Mouse (Mus musculus): ENCODE results near the gene Gm45213. TPM values are rescaled to one million over a fixed set of nuclear protein-coding genes. Genes with fewer than 3 reads are reported as not detected.
A peak's percentile ranks its signal among the peaks of the same experiment; 100 is the strongest.
"Not testable (repeated sequence)": the region's sequence is repeated elsewhere in the genome, so short reads cannot be mapped to it uniquely, and the experiment has no call there.

Gene Gm45213
- total and polyA plus RNA-seq, 2 experiments from 2014 or later = not detected

DNA sequence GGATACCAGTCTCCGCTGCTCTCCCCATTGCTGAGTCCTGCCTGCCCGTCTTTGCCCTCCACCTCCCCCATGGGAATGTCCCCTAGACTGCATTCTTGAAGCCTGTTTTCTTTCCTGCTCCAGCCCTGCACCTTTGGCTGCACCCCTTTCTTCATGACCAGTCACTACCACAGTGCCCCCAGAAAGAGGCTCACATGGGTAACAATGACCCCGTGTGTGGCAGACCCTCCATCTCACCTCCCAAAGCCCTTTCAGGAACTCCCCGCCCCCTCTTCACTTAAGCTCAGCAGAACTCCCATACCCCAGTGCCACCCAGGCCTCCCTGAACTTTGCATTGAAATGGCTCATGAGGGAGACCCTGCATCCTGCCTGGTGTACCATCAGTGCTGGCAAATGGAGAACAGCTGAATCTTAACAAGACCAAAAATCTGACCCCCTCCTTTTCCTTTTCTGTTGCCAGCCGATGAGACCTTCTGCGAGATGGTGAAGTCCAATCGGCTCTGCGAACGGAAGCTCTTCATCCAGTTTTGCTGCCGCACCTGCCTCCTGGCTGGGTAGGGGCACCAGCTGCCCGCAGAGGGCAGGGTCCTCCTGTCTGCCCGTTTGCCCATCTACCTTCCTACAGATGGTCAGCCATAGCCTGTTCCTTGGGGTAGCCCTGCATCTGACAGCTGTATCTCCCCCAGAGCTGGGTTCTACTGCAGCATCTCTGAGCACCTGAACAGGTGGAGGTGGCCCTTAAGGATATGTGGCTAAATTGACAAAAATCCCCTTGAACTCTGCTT is 5.2 kb downstream of the Gm45213 start:
- no peaks in the 10 kb centered on the region for H3K36me3 ChIP-seq (ENCODE audit: insufficient read depth, low read length)
- no peak overlapping the region for H3K4me3 ChIP-seq (ENCODE audit: low read length)
- ATAC-seq (no peak), DNase-seq (ENCODE audit: low spot score) (no peak)
- H3K9me3 ChIP-seq (ENCODE audit: low read length) = no peaks in the 10 kb centered on the region
- TF ChIP-seq CTCF (IDR thresholded peaks at IDR 0.05; ENCODE audit: low read depth) = no peak
- WGBS = 82% methylated on average over 12 of the region's 12 CpGs
- no peak overlapping the region for H3K27ac ChIP-seq
- peaks cover 13% of the 10 kb centered on the region for H3K4me1 ChIP-seq (ENCODE audit: insufficient read depth, low read length)
- no peak overlapping the region for H3K4me2 ChIP-seq (ENCODE audit: low read depth, low read length)
- no peaks in the 10 kb centered on the region for H3K27me3 ChIP-seq (ENCODE audit: insufficient read depth, low read length)
- no peak overlapping the region for H3K9ac ChIP-seq (replicated peaks; ENCODE audit: low read length)

- Histone ChIP-seq H3K4me1 (ENCODE audit: insufficient read depth, low read length) (no peaks in the 10 kb centered on the region), H3K4me3 (ENCODE audit: low read length) (no peak overlapping the region), H3K9me3 (ENCODE audit: low read length) (no peaks in the 10 kb centered on the region), H3K27ac (no peak overlapping the region), H3K4me2 (ENCODE audit: low read depth, low read length) (no peak overlapping the region), H3K36me3 (ENCODE audit: insufficient read depth, low read length) (no peaks in the 10 kb centered on the region), H3K9ac (replicated peaks; ENCODE audit: low read length) (no peak overlapping the region), H3K27me3 (ENCODE audit: insufficient read depth, low read length) (no peaks in the 10 kb centered on the region)
- ATAC-seq (no peak), DNase-seq (ENCODE audit: low spot score) (no peak)
- TF ChIP-seq CTCF (IDR thresholded peaks at IDR 0.05; ENCODE audit: low read depth) = no peak
- 94% methylated on average over 4 of the region's 4 CpGs for WGBS
These were observed 10.6 kb downstream of the Gm45213 start for GRCm38 (mm10) chr7:66053946-66054483.

DNA sequence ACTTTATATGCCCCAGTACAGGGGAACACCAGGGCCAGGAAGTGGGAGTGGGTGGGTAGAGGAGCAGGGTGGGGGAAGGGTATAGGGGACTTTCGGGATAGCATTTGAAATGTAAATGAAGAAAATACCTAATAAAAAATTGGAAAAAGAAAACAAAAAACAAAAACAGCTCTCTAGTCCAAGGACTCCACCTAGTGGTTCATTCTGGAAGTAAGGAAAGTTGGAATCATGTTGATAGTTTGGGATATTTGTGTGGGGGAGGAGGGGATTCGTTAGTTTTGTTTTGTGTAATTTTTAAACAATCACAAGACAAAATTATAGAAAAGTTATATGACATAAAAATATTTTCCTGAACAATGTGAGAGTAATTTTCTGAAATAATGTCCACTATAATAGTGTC is 12.0 kb downstream of the Gm45213 start:
- ATAC-seq = not testable (repeated sequence)
- 19% methylated on average over 2 of the region's 2 CpGs for WGBS

GRCm38 (mm10) chr7:66058703-66059102 is 15.3 kb downstream of the Gm45213 start, which contains the start of gene Snrpa1:
Gene Snrpa1 (plus strand): TSS chr7:66059003.
- no peaks in the 10 kb centered on the region for H3K27me3 ChIP-seq (ENCODE audit: insufficient read depth, low read length)
- TF ChIP-seq CTCF (IDR thresholded peaks at IDR 0.05; ENCODE audit: low read depth) = no peak
- H3K4me1 ChIP-seq (ENCODE audit: insufficient read depth, low read length) = peaks cover 12% of the 10 kb centered on the region
- DNase-seq (ENCODE audit: low spot score) = no peak
- H3K27ac ChIP-seq = no peak within 1 kb of the TSS
- no peak for ATAC-seq
- H3K9me3 ChIP-seq (ENCODE audit: low read length) = no peaks in the 10 kb centered on the region
- peaks cover 9% of the 10 kb centered on the region; the same call in 1 of the 2 replicates for H3K36me3 ChIP-seq (ENCODE audit: insufficient read depth, low read length)
- 80% methylated on average over 1 of the region's 1 CpGs for WGBS
- H3K4me2 ChIP-seq (ENCODE audit: low read depth, low read length) = peak within 1 kb of the TSS; percentile 96
- peak within 1 kb of the TSS; percentile 78; the same call in 1 of the 2 replicates for H3K9ac ChIP-seq (replicated peaks; ENCODE audit: low read length)
- peak within 1 kb of the TSS; percentile 80 for H3K4me3 ChIP-seq (ENCODE audit: low read length)

More for the DNA sequence above, 12.0 kb downstream of the Gm45213 start:
- DNase-seq (ENCODE audit: low spot score) = peak; percentile 69
- not testable (repeated sequence) for H3K4me1 ChIP-seq (ENCODE audit: insufficient read depth, low read length); H3K27me3 ChIP-seq (ENCODE audit: insufficient read depth, low read length); H3K27ac ChIP-seq; H3K36me3 ChIP-seq (ENCODE audit: insufficient read depth, low read length); H3K9ac ChIP-seq (replicated peaks; ENCODE audit: low read length); H3K9me3 ChIP-seq (ENCODE audit: low read length); H3K4me2 ChIP-seq (ENCODE audit: low read depth, low read length); H3K4me3 ChIP-seq (ENCODE audit: low read length)
- peak; percentile 76 for TF ChIP-seq CTCF (IDR thresholded peaks at IDR 0.05; ENCODE audit: low read depth)

GRCm38 (mm10) chr7:66060066-66060956 is 16.9 kb downstream of the Gm45213 start:
- peak; percentile 96 for ATAC-seq
- TF ChIP-seq CTCF (IDR thresholded peaks at IDR 0.05; ENCODE audit: low read depth) = peak; percentile 36
- peak; percentile 93 for DNase-seq (ENCODE audit: low spot score)
- peaks cover 17% of the 10 kb centered on the region; the same call in 1 of the 2 replicates for H3K36me3 ChIP-seq (ENCODE audit: insufficient read depth, low read length)
- peak overlapping the region; percentile 96 for H3K4me2 ChIP-seq (ENCODE audit: low read depth, low read length)
- under 1% methylated on average over 64 of the region's 64 CpGs for WGBS
- H3K27me3 ChIP-seq (ENCODE audit: insufficient read depth, low read length) = no peaks in the 10 kb centered on the region
- peak overlapping the region; percentile 78 for H3K9ac ChIP-seq (replicated peaks; ENCODE audit: low read length)
- peaks cover 12% of the 10 kb centered on the region for H3K4me1 ChIP-seq (ENCODE audit: insufficient read depth, low read length)
- peak overlapping the region; percentile 80 for H3K4me3 ChIP-seq (ENCODE audit: low read length)
- H3K9me3 ChIP-seq (ENCODE audit: low read length) = no peaks in the 10 kb centered on the region
- H3K27ac ChIP-seq = peak overlapping the region; percentile 61

GRCm38 (mm10) chr7:66061057-66061456 is 17.7 kb downstream of the Gm45213 start:
- Histone ChIP-seq H3K4me3 (ENCODE audit: low read length) (peak overlapping the region; percentile 80), H3K36me3 (ENCODE audit: insufficient read depth, low read length) (peaks cover 23% of the 10 kb centered on the region; the same call in 1 of the 2 replicates), H3K4me2 (ENCODE audit: low read depth, low read length) (peak overlapping the region; percentile 96), H3K27me3 (ENCODE audit: insufficient read depth, low read length) (no peaks in the 10 kb centered on the region), H3K9ac (replicated peaks; ENCODE audit: low read length) (peak overlapping the region; percentile 78), H3K27ac (no peak overlapping the region), H3K9me3 (ENCODE audit: low read length) (no peaks in the 10 kb centered on the region), H3K4me1 (ENCODE audit: insufficient read depth, low read length) (peaks cover 12% of the 10 kb centered on the region)
- DNase-seq (ENCODE audit: low spot score) (no peak), ATAC-seq (no peak)
- no peak for TF ChIP-seq CTCF (IDR thresholded peaks at IDR 0.05; ENCODE audit: low read depth)
- 2% methylated on average over 14 of the region's 14 CpGs for WGBS

All from hindbrain, postnatal 0 days (tissue).